In genomic region chr2:124637080-124637479, GRCm38 (mm10) we compare ENCODE assay signal across 14 mouse cellular contexts.
"Had no signal": no experiment of that assay in that cellular context is flagged by ENCODE, and none has a peak within 500 bp of the region (broad histone marks: within the 10 kb centered on the region; RNA-seq: fewer than 3 reads in every experiment).

No protein-coding gene starts in this region.

- H3K4me2 ChIP-seq: liver, embryonic 13.5 days; midbrain, embryonic 11.5 days had no signal

- H3K9me3 ChIP-seq: liver, embryonic 13.5 days had no signal

- H3K27ac ChIP-seq: kidney, postnatal 0 days; left cerebral cortex, adult 2 months; liver, embryonic 13.5 days; stomach, postnatal 0 days had no signal

- H3K36me3 ChIP-seq: liver, embryonic 13.5 days had no signal

- H3K9ac ChIP-seq: liver, embryonic 13.5 days had no signal

- H3K4me1 ChIP-seq: liver, embryonic 13.5 days had no signal

- DNase-seq: kidney, postnatal 25 days; layer of hippocampus, postnatal 36 days; liver, embryonic 13.5 days; lung, adult 2 months; lung, postnatal 14 days; lung, postnatal 4 days; midbrain, embryonic 14.5 days; thymus, adult 2 months; thymus, postnatal 14 days; thymus, postnatal 4 days had no signal

- H3K27me3 ChIP-seq: liver, embryonic 13.5 days had no signal

- H3K4me3 ChIP-seq: left cerebral cortex, adult 2 months; liver, embryonic 13.5 days had no signal
